Mouse (Mus musculus) kidney, postnatal 10 days (tissue): ENCODE results near the gene Gm13285.
A peak's percentile ranks its signal among the peaks of the same experiment; 100 is the strongest.
"Not testable (repeated sequence)": the region's sequence is repeated elsewhere in the genome, so short reads cannot be mapped to it uniquely, and the experiment has no call there.

Source experiments
- DNase-seq: peaks from one replicate; pipeline ENCODE4 v3.0.0; 2021; ENCODE audit warnings: mixed read lengths

Gm13285 gene

GRCm38 (mm10) chr4:88799365-88799764 lies at the start of gene Gm13285:
Gene Gm13285 (plus strand): TSS chr4:88799665.
- not testable (repeated sequence) for DNase-seq

GRCm38 (mm10) chr4:88749926-88750325 lies 49.5 kb upstream of the Gm13285 start:
- DNase-seq = no peak

GRCm38 (mm10) chr4:88754818-88755340 lies 44.6 kb upstream of the Gm13285 start, which contains the start of gene Gm13271:
Gene Gm13271 (plus strand): TSS chr4:88754868.
- DNase-seq = peak; percentile 66

- DNase-seq = not testable (repeated sequence)
Observed at GRCm38 (mm10) chr4:88756581-88757513, 42.6 kb upstream of the Gm13285 start.

- peak; percentile 90 for DNase-seq
Observed at GRCm38 (mm10) chr4:88757628-88758031, 41.8 kb upstream of the Gm13285 start.

- DNase-seq = not testable (repeated sequence)
Observed at GRCm38 (mm10) chr4:88758751-88759150, 40.7 kb upstream of the Gm13285 start.

- peak; percentile 52 for DNase-seq
Observed at GRCm38 (mm10) chr4:88759610-88760268, 39.7 kb upstream of the Gm13285 start, which contains the start of gene Gm13283. Gene Gm13283 (plus strand): TSS chr4:88760119.

GRCm38 (mm10) chr4:88760431-88760830 lies 39.0 kb upstream of the Gm13285 start:
- peak; percentile 87 for DNase-seq

GRCm38 (mm10) chr4:88761776-88762175 lies 37.7 kb upstream of the Gm13285 start:
- DNase-seq = peak; percentile 74

- DNase-seq = peak; percentile 21
Observed at GRCm38 (mm10) chr4:88762341-88762740, 37.1 kb upstream of the Gm13285 start.

- peak; percentile 74 for DNase-seq
Observed at GRCm38 (mm10) chr4:88763384-88764018, 36.0 kb upstream of the Gm13285 start.

GRCm38 (mm10) chr4:88773534-88773933 lies 25.9 kb upstream of the Gm13285 start, which contains the start of gene Gm13290:
Gene Gm13290 (plus strand): TSS chr4:88773834.
- not testable (repeated sequence) for DNase-seq

- not testable (repeated sequence) for DNase-seq
Observed at GRCm38 (mm10) chr4:88776622-88777021, 22.8 kb upstream of the Gm13285 start, which contains the start of gene Gm13289. Gene Gm13289 (plus strand): TSS chr4:88776922.

- DNase-seq = not testable (repeated sequence)
Observed at GRCm38 (mm10) chr4:88779550-88779949, 19.9 kb upstream of the Gm13285 start, which contains the start of gene Gm13272. Gene Gm13272 (plus strand): TSS chr4:88779850.

- peak; percentile 15 for DNase-seq
Observed at GRCm38 (mm10) chr4:88780320-88780719, 19.1 kb upstream of the Gm13285 start.

GRCm38 (mm10) chr4:88781831-88782230 lies 17.6 kb upstream of the Gm13285 start, which contains the start of gene Ifnz:
Gene Ifnz (plus strand): TSS chr4:88782131.
- not testable (repeated sequence) for DNase-seq

- peak; percentile 13 for DNase-seq
Observed at GRCm38 (mm10) chr4:88782335-88782734, 17.1 kb upstream of the Gm13285 start.

- not testable (repeated sequence) for DNase-seq
Observed at GRCm38 (mm10) chr4:88785409-88785808, 14.1 kb upstream of the Gm13285 start, which contains the start of gene Gm13276. Gene Gm13276 (plus strand): TSS chr4:88785709.

- peak; percentile 84 for DNase-seq
Observed at GRCm38 (mm10) chr4:88788402-88788801, 11.1 kb upstream of the Gm13285 start, which contains the start of gene Gm13277. Gene Gm13277 (plus strand): TSS chr4:88788632.

GRCm38 (mm10) chr4:88791250-88791649 lies 8.2 kb upstream of the Gm13285 start, which contains the start of gene Gm13278:
Gene Gm13278 (plus strand): TSS chr4:88791550.
- not testable (repeated sequence) for DNase-seq

- DNase-seq = peak; percentile 50
Observed at GRCm38 (mm10) chr4:88793936-88794675, 5.4 kb upstream of the Gm13285 start, which contains the start of gene Gm13275. Gene Gm13275 (plus strand): TSS chr4:88794487.
